Mouse (Mus musculus) E14TG2a.4 (cell line): ENCODE measurements around the gene Uroc1.

Experiments used
- CTCF ChIP-seq: conservative IDR thresholded peaks from 2 replicates; pipeline ENCODE4 v1.5.1; 2014; ENCODE audit warnings: low read length
- NANOG ChIP-seq: IDR thresholded peaks from 2 replicates; pipeline ENCODE4 v1.6.1; 2014; ENCODE audit warnings: borderline replicate concordance, low read length, mixed read lengths
- POU5F1 ChIP-seq: IDR thresholded peaks from 2 replicates; pipeline ENCODE4 v1.6.1; 2014; ENCODE audit warnings: low read length, borderline replicate concordance

DNA sequence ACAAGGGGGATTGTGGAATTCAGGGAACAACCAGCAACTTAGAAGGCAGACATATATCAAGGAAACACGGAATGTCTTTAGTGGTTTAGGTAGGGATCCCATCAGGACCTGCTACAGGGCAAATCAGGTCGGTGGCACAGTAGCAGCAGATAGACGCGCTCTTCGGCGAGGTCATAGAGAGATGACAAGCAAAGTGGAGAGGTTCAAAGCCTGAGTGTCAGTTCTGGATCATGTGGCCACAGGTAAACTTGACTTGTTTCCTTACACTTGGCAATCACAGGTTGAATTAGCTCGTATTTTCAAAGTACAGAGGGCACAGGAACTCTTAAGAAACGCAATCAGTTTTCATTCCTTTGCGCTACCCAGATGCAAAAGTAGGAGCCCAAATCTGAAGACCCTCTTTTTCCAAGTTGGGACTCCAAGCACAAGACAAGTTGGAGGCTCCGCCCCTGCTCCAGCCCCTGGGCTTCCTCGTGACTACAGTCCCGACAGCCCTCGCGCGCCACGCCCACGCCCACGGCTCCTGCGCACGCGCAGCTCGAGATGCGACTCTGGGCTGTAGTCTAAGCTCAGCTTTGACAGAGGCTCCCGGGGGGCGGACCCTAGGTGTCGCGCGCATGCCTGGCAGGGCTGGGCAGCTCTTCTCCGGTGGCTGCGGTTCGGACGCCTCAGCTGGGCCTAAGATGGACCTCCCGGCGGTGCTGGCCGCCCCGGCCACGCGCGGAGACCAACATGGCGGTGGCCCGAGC, 36.1 kb downstream of the Uroc1 start, which contains the start of gene Zxdc:
- TF ChIP-seq CTCF, result no peak
- no peak for TF ChIP-seq NANOG
- TF ChIP-seq POU5F1, result no peak
